Mouse (Mus musculus): ENCODE measurements around the gene Nudt22. TPM values are rescaled to one million over a fixed set of nuclear protein-coding genes. Genes with fewer than 3 reads are reported as not detected.

The Nudt22 gene
- polyA plus RNA-seq, 1 experiment from 2014 or later = 19.5 TPM

GRCm38 (mm10) chr19:6947742-6948141 lies 48.2 kb downstream of the Nudt22 start:
- H3K36me3 ChIP-seq (ENCODE audit: control insufficient read depth, insufficient read depth, low read length) = no peaks in the 10 kb centered on the region
- H3K4me1 ChIP-seq (ENCODE audit: control insufficient read depth, insufficient read depth, low read length) = peaks cover 15% of the 10 kb centered on the region
- H3K9me3 ChIP-seq (ENCODE audit: control insufficient read depth, low read length) = no peaks in the 10 kb centered on the region
- no peak overlapping the region for H3K9ac ChIP-seq (ENCODE audit: low read length)
- ATAC-seq (ENCODE audit: low FRiP score) = no peak
- no peaks in the 10 kb centered on the region for H3K27me3 ChIP-seq (ENCODE audit: control insufficient read depth, insufficient read depth, low read length)
- DNase-seq (ENCODE audit: low spot score, missing footprints) = no peak
- no peak overlapping the region for H3K4me3 ChIP-seq (ENCODE audit: low read depth, low read length)
- no peak overlapping the region for H3K4me2 ChIP-seq
- H3K27ac ChIP-seq (ENCODE audit: low read depth, low read length) = no peak overlapping the region
- 48% methylated on average over 4 of the region's 4 CpGs for WGBS

DNA sequence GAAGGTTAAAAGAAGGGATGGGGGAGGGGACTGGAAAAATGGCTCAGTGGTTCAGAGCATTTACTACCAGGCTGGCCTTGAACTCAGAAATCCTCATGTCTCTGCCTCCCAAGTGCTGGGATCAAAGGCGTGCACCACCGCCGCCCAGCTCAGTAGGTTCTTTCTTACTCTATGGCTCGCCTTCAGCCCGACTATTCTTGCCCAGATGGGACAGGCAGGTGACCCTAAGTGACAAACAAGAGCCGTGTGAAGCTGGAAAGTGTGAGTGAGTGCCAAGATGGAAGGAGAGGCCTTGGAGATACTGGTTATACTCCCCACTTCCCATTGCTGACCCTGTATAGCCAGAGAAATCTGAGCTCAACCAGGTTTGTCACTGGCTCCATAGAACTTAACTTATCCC lies 52.2 kb downstream of the Nudt22 start:
- Histone ChIP-seq H3K27me3 (ENCODE audit: control insufficient read depth, insufficient read depth, low read length) (no peaks in the 10 kb centered on the region), H3K36me3 (ENCODE audit: control insufficient read depth, insufficient read depth, low read length) (no peaks in the 10 kb centered on the region), H3K4me3 (ENCODE audit: low read depth, low read length) (no peak overlapping the region), H3K4me2 (no peak overlapping the region), H3K4me1 (ENCODE audit: control insufficient read depth, insufficient read depth, low read length) (peaks cover 14% of the 10 kb centered on the region), H3K9ac (ENCODE audit: low read length) (no peak overlapping the region), H3K9me3 (ENCODE audit: control insufficient read depth, low read length) (no peaks in the 10 kb centered on the region), H3K27ac (ENCODE audit: low read depth, low read length) (no peak overlapping the region)
- 96% methylated on average over 6 of the region's 6 CpGs for WGBS
- no peak for DNase-seq (ENCODE audit: low spot score, missing footprints)
- ATAC-seq (ENCODE audit: low FRiP score) = no peak

Other genes with a start within 250 kb of the Nudt22 start
- gene Rps6ka4, start 155.5 kb downstream of the Nudt22 start, polyA plus RNA-seq (2014; fragmentation: Nextera tagmentation; extraction: Ambion mirVana) = 4.8 and 5.1 TPM in 2 replicates
- 0.26 and 0.58 TPM in 2 replicates for gene Ccdc88b, start 137.9 kb downstream of the Nudt22 start, polyA plus RNA-seq (2014; fragmentation: Nextera tagmentation; extraction: Ambion mirVana)
- gene Trmt112, start 86.4 kb downstream of the Nudt22 start, polyA plus RNA-seq (2014; fragmentation: Nextera tagmentation; extraction: Ambion mirVana) = 147 and 151 TPM in 2 replicates
- gene Prdx5, start 86.0 kb downstream of the Nudt22 start, polyA plus RNA-seq (2014; fragmentation: Nextera tagmentation; extraction: Ambion mirVana) = 123 and 127 TPM in 2 replicates
- 3.4 and 3.7 TPM in 2 replicates for gene Esrra, start 74.3 kb downstream of the Nudt22 start, polyA plus RNA-seq (2014; fragmentation: Nextera tagmentation; extraction: Ambion mirVana)
- gene Catsperz, start 70.7 kb downstream of the Nudt22 start, polyA plus RNA-seq (2014; fragmentation: Nextera tagmentation; extraction: Ambion mirVana) = not detected in 2 replicates
- not detected in 2 replicates for gene Kcnk4, start 61.6 kb downstream of the Nudt22 start, polyA plus RNA-seq (2014; fragmentation: Nextera tagmentation; extraction: Ambion mirVana)
- 53.7 and 55.9 TPM in 2 replicates for gene Bad, start 54.3 kb downstream of the Nudt22 start, polyA plus RNA-seq (2014; fragmentation: Nextera tagmentation; extraction: Ambion mirVana)
- gene Gpr137, start 53.6 kb downstream of the Nudt22 start, polyA plus RNA-seq (2014; fragmentation: Nextera tagmentation; extraction: Ambion mirVana) = 28.0 and 32.0 TPM in 2 replicates
- 245 and 285 TPM in 2 replicates for gene Ppp1r14b, start 21.1 kb downstream of the Nudt22 start, polyA plus RNA-seq (2014; fragmentation: Nextera tagmentation; extraction: Ambion mirVana)
- 13.0 and 14.2 TPM in 2 replicates for gene Plcb3, start 19.6 kb downstream of the Nudt22 start, polyA plus RNA-seq (2014; fragmentation: Nextera tagmentation; extraction: Ambion mirVana)
- 67.7 and 81.3 TPM in 2 replicates for gene Fkbp2, start 15.6 kb downstream of the Nudt22 start, polyA plus RNA-seq (2014; fragmentation: Nextera tagmentation; extraction: Ambion mirVana)
- 21.9 and 25.4 TPM in 2 replicates for gene Vegfb, start 8.5 kb downstream of the Nudt22 start, polyA plus RNA-seq (2014; fragmentation: Nextera tagmentation; extraction: Ambion mirVana)
- 17.9 and 21.0 TPM in 2 replicates for gene Dnajc4, start 3.5 kb downstream of the Nudt22 start, polyA plus RNA-seq (2014; fragmentation: Nextera tagmentation; extraction: Ambion mirVana)
- gene Trpt1, start within 50 bp of the Nudt22 start, polyA plus RNA-seq (2014; fragmentation: Nextera tagmentation; extraction: Ambion mirVana) = 10.0 and 10.2 TPM in 2 replicates
- 6.7 and 7.3 TPM in 2 replicates for gene Fermt3, start 23.4 kb upstream of the Nudt22 start, polyA plus RNA-seq (2014; fragmentation: Nextera tagmentation; extraction: Ambion mirVana)
- 410 and 416 TPM in 2 replicates for gene Stip1, start 43.9 kb upstream of the Nudt22 start, polyA plus RNA-seq (2014; fragmentation: Nextera tagmentation; extraction: Ambion mirVana)
- gene Macrod1, start 60.7 kb upstream of the Nudt22 start, polyA plus RNA-seq (2014; fragmentation: Nextera tagmentation; extraction: Ambion mirVana) = 2.2 and 3.0 TPM in 2 replicates
- gene Flrt1, start 109.6 kb upstream of the Nudt22 start, polyA plus RNA-seq (2014; fragmentation: Nextera tagmentation; extraction: Ambion mirVana) = 7.5 and 8.2 TPM in 2 replicates
- 241 and 252 TPM in 2 replicates for gene Otub1, start 210.2 kb upstream of the Nudt22 start, polyA plus RNA-seq (2014; fragmentation: Nextera tagmentation; extraction: Ambion mirVana)
- 730 and 757 TPM in 2 replicates for gene Cox8a, start 221.5 kb upstream of the Nudt22 start, polyA plus RNA-seq (2014; fragmentation: Nextera tagmentation; extraction: Ambion mirVana)
- gene Naa40, start 245.1 kb upstream of the Nudt22 start, polyA plus RNA-seq (2014; fragmentation: Nextera tagmentation; extraction: Ambion mirVana) = 94.3 and 103 TPM in 2 replicates